Mouse (Mus musculus) heart, postnatal 36 days (tissue): ENCODE data around the gene Synj2. TPM values are rescaled to one million over a fixed set of nuclear protein-coding genes. Genes with fewer than 3 reads are reported as not detected.

Experiments
- DNase-seq, 2 experiments: peaks; one replicate each; pipeline ENCODE4 v3.0.0; 2021 to 2022
- intact Hi-C: fragments of 180-260 bp; cut with DNase I; formaldehyde crosslinking; loops from one replicate; pipeline ENCODE4 v1.15.1; 2025
- total RNA-seq, 2 experiments: library from RNA; stranded (reverse); gene quantifications; 2 replicates each; pipeline ENCODE4 v1.2.3; 2021

Synj2 gene
- total RNA-seq, 2 experiments from 2014 or later: 55.5 to 57.9 TPM

DNA sequence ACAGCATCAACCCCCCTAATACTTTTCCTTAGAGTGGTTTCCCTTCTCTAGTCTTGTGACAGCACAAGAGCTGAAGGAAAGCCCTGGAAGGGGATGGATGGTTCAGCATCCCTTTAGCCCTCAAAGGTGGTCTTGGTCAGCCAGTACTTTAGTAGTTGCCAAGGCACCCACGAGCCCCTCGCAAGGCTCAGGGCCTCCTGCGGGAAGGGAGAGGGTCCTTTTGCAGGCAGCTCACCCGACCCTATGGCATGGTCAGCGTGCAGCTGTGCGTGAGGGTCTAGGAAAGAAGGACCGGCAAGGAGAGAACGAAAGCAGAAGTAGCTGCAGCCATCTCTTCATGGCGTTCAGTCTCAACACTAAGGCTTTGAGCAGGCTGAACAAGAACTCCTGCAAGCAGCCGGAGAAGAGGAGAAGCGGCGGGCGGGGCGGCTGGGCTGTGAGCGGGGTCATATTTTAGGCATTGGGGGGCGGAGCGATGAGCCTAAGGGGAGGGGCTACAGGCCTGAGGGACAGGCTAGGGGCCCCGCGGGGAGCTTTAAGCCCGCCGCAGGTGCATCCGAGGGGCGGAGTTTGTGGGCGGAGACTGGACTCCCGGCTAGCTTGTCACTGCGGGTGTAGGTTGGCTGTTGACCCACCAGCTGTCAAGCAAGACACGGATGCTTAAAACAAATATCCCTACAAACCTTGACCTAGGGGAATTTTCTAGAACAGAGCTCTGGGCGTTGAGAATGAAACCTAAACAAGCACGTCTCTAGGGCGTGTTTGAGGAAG is 6.3 kb upstream of the Synj2 start:
- peak; percentile 68 to 73 for DNase-seq
- intact Hi-C loops: no loop called here

- no peak for DNase-seq
- intact Hi-C loops: no loop called here
Observed at GRCm38 (mm10) chr17:5935680-5936079, 5.4 kb upstream of the Synj2 start.

DNA sequence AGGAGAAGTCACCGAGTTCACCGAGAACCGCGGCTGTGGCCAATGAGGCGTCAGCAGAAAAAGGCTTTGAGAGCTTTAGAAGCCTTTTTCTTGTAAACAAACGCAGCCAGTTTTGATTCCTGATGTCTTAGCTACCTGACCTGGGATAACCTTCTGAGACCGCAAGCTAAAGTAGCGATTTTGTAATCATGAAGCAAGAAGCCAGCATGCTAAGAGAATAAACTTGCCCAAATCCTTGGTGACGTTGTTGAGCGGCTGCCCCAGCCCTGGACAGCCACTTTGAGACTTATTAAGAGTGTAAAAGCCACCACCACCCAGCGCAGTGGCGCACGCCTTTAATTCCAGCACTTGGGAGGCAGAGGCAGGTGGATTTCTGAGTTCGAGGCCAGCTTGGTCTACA is 4.8 kb upstream of the Synj2 start:
- intact Hi-C loops: no loop called here
- no peak for DNase-seq

DNA sequence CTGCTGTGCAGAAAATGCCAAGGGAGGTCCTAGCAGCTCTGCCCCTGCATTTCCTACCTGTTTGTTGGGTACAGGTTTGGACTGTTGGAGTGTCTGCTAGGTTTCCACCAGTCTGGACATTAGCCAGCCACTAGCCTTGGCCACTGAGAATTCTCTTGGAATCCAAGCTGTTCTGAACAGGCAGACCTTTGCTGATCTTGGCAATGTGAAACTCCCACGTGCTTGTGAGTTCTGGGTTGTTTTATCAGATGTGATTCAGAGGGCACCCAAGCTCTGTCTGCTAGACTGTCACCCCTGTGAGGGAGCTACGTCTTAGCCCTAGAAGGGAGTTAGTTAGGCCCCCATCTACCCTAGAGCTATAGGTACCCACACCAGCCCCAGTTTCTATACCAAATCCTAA is 3.6 kb upstream of the Synj2 start:
- DNase-seq: no peak
- intact Hi-C loops: no loop called here

DNA sequence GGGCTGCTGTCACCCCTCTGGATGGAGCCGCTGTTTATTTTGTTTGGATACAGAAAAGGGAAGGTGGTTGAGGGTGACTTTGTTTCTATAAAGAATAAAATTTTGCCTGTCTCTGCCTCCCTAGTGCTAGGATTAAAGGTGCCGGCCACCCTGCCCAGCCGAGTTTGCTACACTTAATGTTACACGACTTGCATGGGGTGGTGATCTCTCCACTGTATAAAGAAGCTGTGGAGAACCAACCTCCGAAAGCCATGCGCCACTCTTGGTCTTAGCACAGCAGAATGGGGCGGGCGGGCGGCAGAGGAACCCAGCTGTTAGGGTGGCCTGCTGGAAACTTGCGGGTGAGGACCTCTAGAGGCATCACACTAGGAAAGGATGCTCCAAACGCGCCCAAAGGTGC is 1.2 kb upstream of the Synj2 start:
- DNase-seq: no peak
- intact Hi-C loops: no loop called here

GRCm38 (mm10) chr17:5940792-5941191 is 288 bp upstream of the Synj2 start:
- intact Hi-C loops: loop anchor here (1.0 kb wide), 2 partner anchors 35 to 79 kb away; no protein-coding TSS in a partner anchor
- DNase-seq: peak; percentile 84 to 85

DNA sequence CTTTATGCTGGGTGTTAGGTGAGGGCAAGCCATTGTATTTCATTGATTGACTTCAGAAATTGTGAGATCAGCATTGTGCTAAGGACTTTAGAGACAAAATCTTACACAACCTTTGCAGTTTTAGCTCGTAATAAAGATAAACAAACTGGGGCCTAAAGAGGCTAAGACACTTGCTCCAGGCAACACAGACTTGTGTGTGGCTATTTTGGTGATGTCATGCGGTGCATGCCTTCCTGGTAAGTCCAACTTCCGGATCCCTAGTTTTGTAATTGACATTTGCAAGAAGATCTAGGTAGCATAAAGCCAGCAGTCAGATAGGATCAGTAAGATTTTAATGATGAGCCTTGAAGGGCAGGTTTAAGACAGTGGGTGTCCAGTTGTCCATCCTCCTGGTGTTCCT is 1.1 kb downstream of the Synj2 start:
- no peak for DNase-seq
- intact Hi-C loops: no loop called here

DNA sequence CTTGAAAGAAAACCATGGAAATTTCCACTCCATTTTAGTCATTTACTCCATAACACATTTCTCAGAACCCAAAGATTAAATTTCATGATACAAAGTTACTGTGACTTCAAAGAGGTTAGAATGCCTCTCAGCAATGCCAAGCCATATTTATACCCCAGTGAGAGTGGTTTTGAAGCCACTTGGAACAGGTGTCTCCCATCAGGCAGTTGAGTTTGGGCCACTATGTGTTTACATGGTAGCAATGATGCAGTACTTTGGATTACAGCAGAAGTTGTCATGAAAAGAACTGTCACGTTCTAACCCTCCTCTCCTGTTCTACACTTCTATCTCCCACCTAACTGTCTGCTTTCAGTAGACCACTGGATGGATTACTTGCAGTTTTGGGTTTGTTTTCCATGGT is 2.0 kb downstream of the Synj2 start:
- no peak for DNase-seq
- intact Hi-C loops: no loop called here

DNA sequence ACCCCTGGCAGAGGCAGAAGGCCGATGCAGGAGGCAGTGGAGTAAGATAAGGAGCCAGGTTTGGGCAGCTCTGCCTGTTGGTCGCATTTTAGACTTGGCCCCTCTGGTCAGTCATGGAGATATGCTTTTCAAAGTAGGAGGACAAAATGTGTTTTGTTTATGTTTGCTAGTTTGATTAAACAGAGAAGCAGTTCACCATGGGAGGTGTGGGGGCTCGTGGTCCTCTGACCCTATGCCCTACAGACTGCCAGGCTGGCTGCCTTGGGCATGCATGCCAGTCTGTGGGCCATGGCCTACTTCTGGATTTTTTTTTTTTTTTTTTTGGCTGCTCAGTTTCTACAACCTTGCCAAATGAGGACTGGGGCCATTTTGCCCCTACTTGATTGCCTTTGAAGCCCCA is 6.0 kb downstream of the Synj2 start:
- intact Hi-C loops: no loop called here

DNA sequence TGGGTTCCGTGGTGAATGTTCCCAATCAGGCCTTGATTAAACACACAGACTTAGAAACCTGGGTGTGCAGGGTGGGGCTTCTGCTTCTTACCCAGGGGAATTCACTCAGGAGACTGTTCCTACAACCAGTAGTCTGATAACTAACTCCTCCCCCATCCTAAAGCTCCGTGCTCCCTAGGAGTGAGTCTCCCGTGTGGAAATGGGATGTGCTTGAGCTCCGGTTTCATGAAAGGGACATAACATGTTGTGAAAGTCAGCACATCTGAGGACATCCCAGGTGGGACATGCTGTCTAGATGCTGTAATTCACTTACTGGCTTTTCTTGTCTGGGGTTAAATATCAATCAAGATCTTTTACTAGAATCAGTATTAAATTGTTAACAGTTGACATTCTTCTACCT is 11.4 kb downstream of the Synj2 start:
- DNase-seq: no peak
- intact Hi-C loops: no loop called here

More for the DNA sequence above, 6.0 kb downstream of the Synj2 start:
- DNase-seq: no peak

DNA sequence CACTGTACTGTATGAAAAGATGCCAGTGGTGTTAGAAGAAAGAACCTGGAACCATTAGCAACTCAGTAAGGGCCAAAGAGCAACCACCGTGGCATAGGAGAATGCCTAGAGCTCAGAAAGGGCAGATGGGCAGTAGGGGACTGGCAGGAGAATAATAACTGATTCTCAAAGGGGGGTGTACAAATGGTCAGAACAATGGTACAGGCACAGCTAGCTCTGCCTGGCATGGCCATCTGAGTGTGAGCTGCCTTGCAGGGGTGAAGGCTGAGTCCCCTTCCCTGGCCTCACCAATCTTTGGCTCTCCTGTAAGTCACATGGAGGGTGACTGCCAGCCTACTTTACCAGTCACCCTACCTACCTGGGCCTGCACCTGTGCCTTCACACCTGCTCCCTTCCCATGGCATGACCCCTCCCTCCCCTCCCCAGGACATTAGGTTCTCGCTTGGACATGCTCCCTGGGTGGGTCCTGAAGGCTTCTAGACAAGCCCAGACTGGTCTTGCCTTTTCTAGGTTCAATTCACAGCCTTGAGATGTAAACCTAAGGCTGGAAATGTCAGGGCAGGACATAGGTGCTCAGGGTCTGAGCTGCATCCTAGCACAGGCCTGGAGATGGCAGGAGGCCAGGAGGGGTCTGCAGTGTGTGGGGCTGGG is 15.4 kb downstream of the Synj2 start:
- intact Hi-C loops: no loop called here
- DNase-seq: no peak

DNA sequence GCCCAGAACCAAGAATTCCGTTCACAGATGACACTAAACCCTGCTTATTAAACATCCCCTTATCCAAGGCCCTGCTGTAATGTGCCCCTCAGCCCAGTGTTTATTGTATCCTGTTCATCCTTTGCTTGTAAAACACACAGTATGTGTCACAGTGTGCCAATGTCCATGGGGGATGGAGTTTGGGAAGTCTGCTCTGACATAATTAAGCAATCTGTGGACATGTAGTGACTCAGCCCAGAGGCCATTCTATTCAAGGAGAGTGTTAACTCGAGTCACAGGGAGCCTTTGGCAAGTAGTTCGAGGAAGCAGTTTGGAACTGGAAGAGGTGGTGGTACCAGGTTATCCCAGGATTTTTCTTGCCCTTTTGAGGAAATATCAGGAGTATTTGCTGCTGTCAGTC is 16.0 kb downstream of the Synj2 start:
- no peak for DNase-seq
- intact Hi-C loops: no loop called here

- DNase-seq: no peak
- intact Hi-C loops: no loop called here
Observed at GRCm38 (mm10) chr17:5958229-5958628, 17.1 kb downstream of the Synj2 start.

DNA sequence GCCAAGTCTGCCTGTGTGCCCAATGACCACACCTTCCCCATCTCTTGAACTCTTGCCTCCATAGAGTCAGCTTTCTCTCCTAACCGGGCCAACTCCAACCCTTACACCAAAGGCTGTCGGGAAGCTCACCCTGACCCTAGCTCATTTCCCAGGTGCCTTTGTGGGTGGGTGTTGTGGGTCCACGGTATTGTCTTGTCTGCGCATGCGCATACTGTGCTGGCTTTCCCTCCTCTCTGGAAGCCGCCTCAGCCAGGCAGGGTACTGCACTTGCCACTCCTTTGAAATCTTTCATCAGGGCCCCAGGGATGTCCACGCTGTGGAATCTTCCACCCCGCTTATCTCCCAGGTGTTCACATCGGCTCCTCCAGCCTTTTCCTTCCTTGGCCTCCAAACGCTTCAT is 17.6 kb downstream of the Synj2 start:
- DNase-seq: no peak
- intact Hi-C loops: no loop called here

GRCm38 (mm10) chr17:5959096-5959495 is 18.0 kb downstream of the Synj2 start:
- DNase-seq: no peak

DNA sequence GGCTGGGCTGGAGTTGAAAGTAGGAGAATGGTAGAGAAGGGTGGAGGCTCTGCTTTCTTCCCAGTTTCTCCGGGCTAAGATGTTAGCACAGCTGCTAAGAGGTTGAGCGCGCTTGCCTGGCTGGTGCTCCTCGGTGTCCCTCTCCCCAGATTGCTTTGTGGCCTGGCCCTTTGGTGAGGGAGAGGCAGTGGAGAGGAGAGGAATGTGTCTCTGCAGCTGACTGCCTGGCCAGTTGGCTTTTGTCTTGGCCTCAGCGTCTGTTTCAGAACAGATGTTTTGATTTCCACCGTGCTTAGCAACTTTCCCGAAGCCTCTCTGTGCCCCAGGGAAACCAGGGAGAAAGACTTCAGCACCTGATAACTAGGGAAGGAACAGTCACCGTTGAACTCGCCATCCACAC is 18.7 kb downstream of the Synj2 start:
- intact Hi-C loops: loop anchor here (2.0 kb wide), 1 partner anchor 17 kb away; no protein-coding TSS in a partner anchor
- DNase-seq: no peak

More at GRCm38 (mm10) chr17:5959096-5959495, 18.0 kb downstream of the Synj2 start:
- intact Hi-C loops: no loop called here

DNA sequence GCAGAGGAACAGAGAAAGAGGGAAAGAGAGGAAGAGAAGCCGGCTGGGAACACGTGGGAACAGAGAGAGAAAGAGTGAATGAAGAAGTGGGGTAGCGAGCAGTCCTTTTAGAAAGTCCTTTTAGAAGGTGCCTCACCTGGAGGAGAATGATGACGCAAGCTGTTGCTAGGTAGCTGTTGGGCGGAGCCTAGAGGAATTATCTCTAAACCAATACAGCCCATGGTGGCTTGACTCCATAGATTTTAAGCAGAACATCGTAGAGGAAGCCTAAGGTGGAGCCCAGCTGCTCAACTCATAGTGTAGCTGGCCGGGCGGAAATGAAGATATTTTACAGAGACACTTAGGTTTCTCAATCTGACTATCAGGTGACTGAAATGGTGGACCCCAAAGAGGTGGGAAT is 22.7 kb downstream of the Synj2 start:
- intact Hi-C loops: no loop called here
- no peak for DNase-seq

- DNase-seq: no peak
- intact Hi-C loops: no loop called here
Observed at GRCm38 (mm10) chr17:5965084-5965781, 24.2 kb downstream of the Synj2 start.

- no peak for DNase-seq
- intact Hi-C loops: no loop called here
Observed at GRCm38 (mm10) chr17:5966706-5967105, 25.6 kb downstream of the Synj2 start.

DNA sequence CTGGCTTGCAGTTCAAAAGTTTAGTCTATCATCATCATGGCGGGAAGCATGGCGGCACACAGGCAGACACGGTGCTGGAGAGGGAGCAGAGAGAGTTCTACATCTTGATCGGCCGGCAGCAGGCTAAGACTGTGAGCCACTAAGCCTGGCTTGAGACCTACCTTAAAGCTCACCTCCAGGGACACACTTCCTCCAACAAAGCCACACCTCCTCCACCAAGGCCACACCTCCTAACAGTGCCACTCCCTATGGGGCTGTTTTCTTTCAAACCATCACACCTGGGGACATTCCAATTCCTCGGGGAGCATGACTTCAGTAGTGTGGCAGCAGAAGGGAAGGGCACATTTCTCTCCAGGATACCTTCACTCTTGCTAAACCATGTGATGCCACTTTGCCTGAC is 27.5 kb downstream of the Synj2 start:
- no peak for DNase-seq
- intact Hi-C loops: no loop called here

- no peak for DNase-seq
- intact Hi-C loops: no loop called here
Observed at GRCm38 (mm10) chr17:5969246-5969645, 28.2 kb downstream of the Synj2 start.
